Mouse (Mus musculus) left cerebral cortex, adult 8-10 months (tissue): Measurements from ENCODE around the gene Mrpl39. TPM values are rescaled to one million over a fixed set of nuclear protein-coding genes. Genes with fewer than 3 reads are reported as not detected.

Experiments used
- DNase-seq, 2 experiments: peaks; one replicate each; pipeline ENCODE4 v3.0.0; 2022; ENCODE audit warnings: low spot score in 2 of 2
- total RNA-seq, 4 experiments: library from RNA; stranded (reverse); gene quantifications; 2 replicates each; pipeline ENCODE4 v1.2.4; 2022

Mrpl39 gene
- 10 to 100 TPM; 19.1 to 22.5 (median 19.5) TPM for total RNA-seq

GRCm38 (mm10) chr16:84735166-84736105 is at the start of gene Mrpl39:
Mrpl39 (minus strand) TSS chr16:84735742.
- peak; percentile 89 to 99 for DNase-seq

- no peak for DNase-seq
These were observed 49.4 kb upstream of the Mrpl39 start for GRCm38 (mm10) chr16:84784966-84785365.

- no peak for DNase-seq
These were observed 47.7 kb upstream of the Mrpl39 start for GRCm38 (mm10) chr16:84783279-84783678.

GRCm38 (mm10) chr16:84779718-84780117 is 44.2 kb upstream of the Mrpl39 start:
- DNase-seq = no peak

- no peak for DNase-seq
These were observed 43.5 kb upstream of the Mrpl39 start for GRCm38 (mm10) chr16:84778861-84779630.

GRCm38 (mm10) chr16:84778431-84778830 is 42.9 kb upstream of the Mrpl39 start:
- no peak for DNase-seq

- DNase-seq = no peak
These were observed 40.7 kb upstream of the Mrpl39 start for GRCm38 (mm10) chr16:84776089-84776784.

GRCm38 (mm10) chr16:84775356-84775755 is 39.8 kb upstream of the Mrpl39 start:
- no peak for DNase-seq

GRCm38 (mm10) chr16:84774761-84775231 is 39.3 kb upstream of the Mrpl39 start:
- DNase-seq = peak; percentile 40 to 61

GRCm38 (mm10) chr16:84774003-84774703 is 38.6 kb upstream of the Mrpl39 start, which contains the start of gene Jam2:
Jam2 (plus strand) TSS chr16:84774123.
- peak; percentile 30 to 34 for DNase-seq

GRCm38 (mm10) chr16:84773268-84773861 is 37.8 kb upstream of the Mrpl39 start:
- DNase-seq = no peak

- no peak for DNase-seq
These were observed 37.1 kb upstream of the Mrpl39 start for GRCm38 (mm10) chr16:84772496-84773267.

- no peak for DNase-seq
These were observed 35.9 kb upstream of the Mrpl39 start for GRCm38 (mm10) chr16:84771461-84771860.

GRCm38 (mm10) chr16:84770891-84771290 is 35.3 kb upstream of the Mrpl39 start:
- no peak for DNase-seq

GRCm38 (mm10) chr16:84769619-84770464 is 34.3 kb upstream of the Mrpl39 start:
- no peak for DNase-seq

GRCm38 (mm10) chr16:84769182-84769581 is 33.6 kb upstream of the Mrpl39 start:
- DNase-seq = no peak

GRCm38 (mm10) chr16:84767956-84768355 is 32.4 kb upstream of the Mrpl39 start:
- DNase-seq = no peak

GRCm38 (mm10) chr16:84745721-84746306 is 10.3 kb upstream of the Mrpl39 start:
- no peak for DNase-seq
